8 mouse cellular contexts compared by ENCODE assay signal in genomic region chr2:92840009-92840408, GRCm38 (mm10).
A peak's percentile ranks its signal among the peaks of the same experiment; 100 is the strongest.
DNase-seq lines count a peak whose midpoint lies in the region; ATAC-seq lines count a peak whose summit lies in the region.

No protein-coding gene starts in this region.

- H3K9ac ChIP-seq in lung, embryonic 16.5 days (ENCODE audit: low read length): no peak overlapping the region

- H3K27me3 ChIP-seq in lung, embryonic 16.5 days (ENCODE audit: control insufficient read depth, insufficient read depth, low read depth, low read length): no peaks in the 10 kb centered on the region

- no peak overlapping the region for H3K4me2 ChIP-seq in lung, embryonic 16.5 days (ENCODE audit: low read depth, low read length)

- no peaks in the 10 kb centered on the region for H3K9me3 ChIP-seq in lung, embryonic 16.5 days (ENCODE audit: control insufficient read depth, low read length)

- H3K4me3 ChIP-seq in lung, embryonic 16.5 days (ENCODE audit: low read length): no peak overlapping the region

- ATAC-seq in lung, embryonic 16.5 days (ENCODE audit: low read depth): peak; percentile 46; the same call in 1 of the 2 replicates

- peak; percentile 15 for DNase-seq in 3134 (ENCODE audit: extremely low read depth, insufficient read length, low spot score)
- peak; percentile 2 to 11 for DNase-seq in B cell, adult 2 months
- peak; percentile 30 for DNase-seq in cerebellum, adult 11 months
- peak; percentile 57 to 91 for DNase-seq in frontal cortex, adult 2 months (ENCODE audit: extremely low spot score in 1 of 2, low spot score in 1 of 2)
- peak; percentile 71 for DNase-seq in layer of hippocampus, adult 11-12 months (ENCODE audit: low spot score)
- DNase-seq in right cerebral cortex, postnatal 10 days (ENCODE audit: low spot score in 2 of 2): peak; percentile 81 to 85
- no peak for DNase-seq in spleen, postnatal 36 days (ENCODE audit: low spot score in 2 of 2)

- peaks cover 6% of the 10 kb centered on the region for H3K4me1 ChIP-seq in lung, embryonic 16.5 days (replicated peaks; ENCODE audit: control insufficient read depth, insufficient read depth, low read length)

- WGBS in lung, embryonic 16.5 days: 19% methylated on average over 4 of the region's 4 CpGs

- no peaks in the 10 kb centered on the region for H3K36me3 ChIP-seq in lung, embryonic 16.5 days (ENCODE audit: control insufficient read depth, insufficient read depth, low read length)

- H3K27ac ChIP-seq in lung, embryonic 16.5 days (ENCODE audit: low read length): no peak overlapping the region

Comparison
In these comparisons a context has a peak if more than half of its experiments do, and no peak if none do; other contexts are left out.
1. DNase-seq: peak in 3134 (single experiment), B cell, adult 2 months (2 of 2), cerebellum, adult 11 months (single experiment), frontal cortex, adult 2 months (2 of 2), layer of hippocampus, adult 11-12 months (single experiment) and right cerebral cortex, postnatal 10 days (2 of 2); none in spleen, postnatal 36 days (0 of 2).